Mouse (Mus musculus): Measurements from ENCODE around the gene Casp6.

The Casp6 gene

GRCm38 (mm10) chr3:129901271-129901809 lies at the start of gene Casp6:
Gene Casp6 (plus strand): TSS chr3:129901425.
- peak; percentile 85 for DNase-seq (ENCODE audit: low read depth, low spot score)

- peak; percentile 6 for DNase-seq (ENCODE audit: low read depth, low spot score)
Measured at GRCm38 (mm10) chr3:129862592-129862991, 38.6 kb upstream of the Casp6 start.

GRCm38 (mm10) chr3:129863698-129864097 lies 37.5 kb upstream of the Casp6 start:
- peak; percentile 54 for DNase-seq (ENCODE audit: low read depth, low spot score)

DNA sequence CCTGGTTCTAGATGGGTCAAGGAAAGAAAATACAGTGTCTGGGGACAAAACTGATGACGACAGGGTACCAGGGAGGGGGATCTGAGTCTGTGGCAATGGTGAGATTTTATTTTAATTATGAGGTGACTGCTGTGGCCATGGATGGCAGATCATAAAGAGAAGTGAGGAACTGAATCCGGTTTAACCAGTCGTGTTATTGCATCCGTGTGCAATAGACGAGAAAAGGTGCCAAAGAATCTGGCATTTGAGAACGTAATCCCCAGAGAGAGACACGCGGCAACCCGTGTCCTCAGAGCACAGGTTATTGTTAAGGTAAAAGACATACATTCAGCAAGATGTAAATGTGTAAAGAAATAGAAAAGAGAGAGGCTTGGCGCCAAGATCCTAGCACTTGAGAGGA lies 23.9 kb upstream of the Casp6 start:
- no peak for DNase-seq (ENCODE audit: low read depth, low spot score)

DNA sequence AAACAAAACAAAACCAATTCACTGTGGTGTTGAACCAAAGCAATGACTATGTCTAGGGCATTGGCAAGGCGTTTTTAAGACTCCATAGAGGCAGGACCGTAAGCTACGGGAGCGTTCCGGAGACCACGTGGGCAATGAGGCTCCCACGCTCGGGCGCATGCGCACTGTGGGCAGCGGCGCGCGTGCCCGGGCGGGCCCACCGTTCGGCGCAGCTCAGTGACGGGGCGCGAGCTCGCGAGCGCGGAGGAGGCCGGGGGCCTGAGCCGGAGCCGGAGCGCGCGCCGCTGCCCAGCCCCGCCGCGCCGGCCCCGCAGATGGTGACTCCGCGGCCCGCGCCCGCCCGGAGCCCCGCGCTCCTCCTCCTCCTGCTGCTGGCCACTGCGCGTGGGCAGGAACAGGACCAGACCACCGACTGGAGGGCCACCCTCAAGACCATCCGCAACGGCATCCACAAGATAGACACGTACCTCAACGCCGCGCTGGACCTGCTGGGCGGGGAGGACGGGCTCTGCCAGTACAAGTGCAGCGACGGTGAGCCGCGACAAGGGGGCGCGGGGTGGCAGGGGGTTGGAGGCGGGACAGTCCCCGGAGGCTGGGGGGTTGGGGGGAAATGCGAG lies 22.7 kb upstream of the Casp6 start, which contains the start of gene Pla2g12a:
Pla2g12a (plus strand) TSS at position 202 of the 617 bp plus-strand sequence.
- DNase-seq (ENCODE audit: low read depth, low spot score), result peak; percentile 91

- peak; percentile 81 for DNase-seq (ENCODE audit: low read depth, low spot score)
Measured at GRCm38 (mm10) chr3:129879131-129879757, 22.0 kb upstream of the Casp6 start.

GRCm38 (mm10) chr3:129879913-129880312 lies 21.3 kb upstream of the Casp6 start:
- DNase-seq (ENCODE audit: low read depth, low spot score), result no peak

GRCm38 (mm10) chr3:129880925-129881593 lies 20.2 kb upstream of the Casp6 start:
- peak; percentile 8 for DNase-seq (ENCODE audit: low read depth, low spot score)

GRCm38 (mm10) chr3:129885577-129885976 lies 15.6 kb upstream of the Casp6 start:
- DNase-seq (ENCODE audit: low read depth, low spot score), result no peak

GRCm38 (mm10) chr3:129886430-129886829 lies 14.8 kb upstream of the Casp6 start:
- DNase-seq (ENCODE audit: low read depth, low spot score), result no peak

- DNase-seq (ENCODE audit: low read depth, low spot score), result no peak
Measured at GRCm38 (mm10) chr3:129887779-129888517, 13.3 kb upstream of the Casp6 start.

- no peak for DNase-seq (ENCODE audit: low read depth, low spot score)
Measured at GRCm38 (mm10) chr3:129892003-129892402, 9.2 kb upstream of the Casp6 start.

DNA sequence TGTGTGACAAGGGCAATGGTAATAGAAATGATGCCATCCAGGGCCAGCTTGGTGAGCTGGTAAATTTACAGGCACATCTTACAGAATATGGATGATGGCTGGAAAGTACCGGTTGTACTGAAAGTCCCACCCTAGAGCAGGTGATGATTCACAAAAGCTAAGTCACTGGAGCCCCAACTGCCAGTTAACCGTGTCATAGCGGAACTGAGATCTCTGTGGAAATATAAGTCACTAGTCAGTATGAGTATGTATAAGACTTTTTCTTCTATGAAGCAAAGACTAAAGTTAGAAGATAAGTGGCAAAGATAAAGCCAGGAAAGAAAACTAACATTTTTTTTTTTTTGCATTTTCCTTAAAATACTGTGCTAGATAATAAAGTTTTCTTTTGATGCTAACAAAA lies 8.1 kb upstream of the Casp6 start:
- DNase-seq (ENCODE audit: low read depth, low spot score), result no peak

DNA sequence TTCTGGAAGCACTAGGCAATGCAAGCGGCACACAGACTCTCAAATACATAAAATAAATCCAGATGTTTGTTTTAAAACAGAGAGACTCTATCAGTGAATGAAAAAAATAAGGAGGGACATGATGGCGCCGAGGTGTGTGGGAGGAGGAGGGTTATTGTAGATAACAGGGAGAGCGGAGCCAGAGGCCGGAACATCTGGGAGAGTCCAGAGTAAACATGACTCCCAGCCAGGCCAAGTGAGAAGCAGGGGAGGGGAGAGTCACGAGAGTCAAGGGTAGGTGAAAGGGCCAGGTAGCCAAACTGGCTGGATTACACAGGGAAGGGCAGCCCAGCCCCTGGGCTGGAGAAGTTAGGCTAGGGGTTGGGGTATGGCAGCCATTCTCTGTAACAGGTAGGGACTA lies 4.6 kb upstream of the Casp6 start:
- DNase-seq (ENCODE audit: low read depth, low spot score), result no peak

- DNase-seq (ENCODE audit: low read depth, low spot score), result peak; percentile 27
Measured at GRCm38 (mm10) chr3:129898886-129899285, 2.3 kb upstream of the Casp6 start.

DNA sequence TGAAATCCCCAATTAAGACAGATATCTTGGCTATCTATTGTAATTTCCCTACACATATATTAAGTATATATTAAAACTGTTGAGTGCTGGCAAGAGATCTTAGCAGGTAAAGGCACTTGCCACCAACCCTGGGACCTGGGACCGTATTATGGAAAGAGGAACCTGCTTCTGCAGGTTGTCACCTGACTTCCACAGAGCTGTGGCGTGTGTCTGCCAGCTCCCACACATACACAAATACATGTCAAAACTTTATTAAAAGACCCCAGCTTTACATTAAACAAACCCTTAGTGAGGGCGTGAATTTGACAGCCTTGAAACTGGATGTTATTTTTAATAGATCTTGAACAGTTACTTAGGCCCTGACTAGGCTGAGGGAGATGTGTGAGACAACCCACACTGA lies 2.1 kb downstream of the Casp6 start:
- no peak for DNase-seq (ENCODE audit: low read depth, low spot score)

DNA sequence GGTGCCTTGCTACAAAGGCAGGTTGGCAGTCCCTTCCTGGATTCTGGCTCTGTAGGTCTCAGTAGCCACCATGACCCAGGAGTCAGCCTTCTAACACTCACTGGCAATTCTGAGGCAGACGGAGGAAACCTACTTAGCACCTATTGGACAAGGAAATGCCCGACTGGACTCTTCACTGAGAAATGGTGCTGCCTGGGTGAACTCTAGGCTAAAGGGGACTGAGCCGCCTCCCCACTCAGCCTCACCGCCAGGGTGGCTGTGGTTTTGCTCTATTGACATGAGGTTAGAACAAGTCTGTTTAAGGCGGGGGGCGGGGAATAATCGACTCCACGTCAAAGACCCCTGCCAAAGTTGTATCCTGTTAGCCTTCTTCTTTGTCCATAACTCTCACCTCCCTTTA lies 2.6 kb downstream of the Casp6 start:
- DNase-seq (ENCODE audit: low read depth, low spot score), result no peak

DNA sequence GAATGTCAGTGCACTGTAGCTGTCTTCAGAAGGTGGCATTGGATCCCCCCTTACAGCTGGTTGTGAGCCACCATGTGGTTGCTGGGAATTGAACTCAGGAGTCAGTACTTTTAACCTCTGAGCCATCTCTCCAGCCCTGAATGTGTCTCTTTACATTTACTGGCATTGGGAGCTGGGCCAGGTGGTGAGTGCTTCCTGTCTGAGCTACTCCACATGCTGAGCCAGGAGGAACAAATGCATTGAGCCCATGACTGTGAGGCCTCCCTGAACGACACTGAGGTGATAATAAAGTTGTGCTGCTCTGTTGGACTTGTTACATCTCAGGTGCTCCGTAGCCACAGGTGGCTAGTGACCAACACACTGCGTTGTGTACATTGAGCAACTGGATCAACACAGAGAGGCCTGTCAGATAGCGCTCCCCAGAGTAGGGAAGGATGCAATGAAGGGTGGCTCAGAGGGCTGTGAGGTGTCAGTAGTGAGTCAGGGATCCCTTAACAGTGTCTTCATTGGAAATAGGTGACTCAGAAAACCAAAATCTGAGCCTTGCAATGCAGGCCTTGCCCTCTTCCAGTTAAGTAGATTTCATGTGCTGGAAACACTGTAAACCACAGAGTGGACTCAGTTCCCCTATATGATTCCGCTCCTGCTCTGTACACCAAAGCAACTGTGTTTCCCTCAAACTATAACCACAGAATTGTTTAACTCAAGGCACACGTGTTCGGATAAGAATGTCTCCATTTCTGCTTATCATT lies 3.3 kb downstream of the Casp6 start:
- DNase-seq (ENCODE audit: low read depth, low spot score), result no peak

DNA sequence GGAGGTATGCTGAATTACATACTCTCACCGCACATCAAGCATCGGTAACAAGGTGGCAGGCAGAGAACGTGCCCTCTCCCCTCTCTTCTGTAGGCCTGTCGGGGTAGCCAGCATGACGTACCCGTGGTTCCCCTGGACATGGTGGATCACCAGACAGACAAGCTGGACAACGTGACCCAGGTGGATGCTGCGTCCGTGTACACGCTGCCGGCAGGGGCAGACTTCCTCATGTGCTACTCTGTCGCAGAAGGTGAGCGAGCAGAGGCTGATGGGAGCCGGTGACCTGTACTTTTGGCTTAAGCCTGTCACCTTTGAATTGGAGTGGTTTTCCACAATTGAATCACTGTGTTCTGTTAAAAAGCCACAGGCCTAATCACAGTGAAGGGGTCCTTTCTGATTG lies 10.8 kb downstream of the Casp6 start:
- no peak for DNase-seq (ENCODE audit: low read depth, low spot score)

DNA sequence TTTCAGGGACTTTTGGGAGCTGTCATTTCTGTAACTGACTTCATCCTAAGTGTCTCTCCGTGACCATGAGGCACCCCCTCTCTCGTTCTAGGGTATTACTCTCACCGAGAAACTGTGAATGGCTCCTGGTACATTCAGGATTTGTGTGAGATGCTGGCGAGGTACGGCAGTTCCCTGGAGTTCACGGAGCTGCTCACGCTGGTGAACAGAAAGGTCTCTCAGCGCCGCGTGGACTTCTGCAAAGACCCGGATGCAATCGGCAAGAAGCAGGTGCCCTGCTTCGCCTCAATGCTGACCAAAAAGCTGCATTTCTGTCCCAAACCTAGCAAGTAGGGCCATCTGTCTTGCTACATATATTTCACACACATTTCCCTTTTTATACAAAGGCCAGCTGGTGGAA lies 12.0 kb downstream of the Casp6 start:
- DNase-seq (ENCODE audit: low read depth, low spot score), result no peak

DNA sequence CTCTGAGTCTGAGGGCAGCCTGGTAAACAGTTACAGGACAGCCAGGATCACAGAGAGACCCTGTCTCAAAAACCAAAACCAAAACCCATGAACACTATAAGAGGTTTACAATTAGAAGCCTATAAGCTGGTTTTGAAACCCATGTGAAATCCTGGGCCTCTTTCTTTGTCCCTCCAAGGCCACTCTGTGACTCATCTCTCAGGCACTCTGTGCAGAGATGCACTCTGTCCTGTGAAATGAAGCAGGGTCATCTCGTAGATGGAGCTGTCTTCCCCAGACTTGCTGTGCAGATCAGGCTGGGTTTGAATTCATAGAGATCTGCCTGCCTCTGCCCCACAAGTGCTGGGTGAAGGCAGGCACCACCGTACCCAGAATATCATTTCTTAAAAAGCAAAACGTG lies 16.2 kb downstream of the Casp6 start:
- DNase-seq (ENCODE audit: low read depth, low spot score), result no peak
